Mouse (Mus musculus) CH12.LX (cell line): Measurements from ENCODE around the gene Ocrl. TPM values are rescaled to one million over a fixed set of nuclear protein-coding genes. Genes with fewer than 3 reads are reported as not detected.

ENCODE experiments used
- DNase-seq: peaks from one replicate; pipeline ENCODE4 v3.0.0-alpha.2; 2013; ENCODE audit errors: extremely low read depth
- H3K27ac ChIP-seq: 2 replicates; pipeline ENCODE4 v1.5.1; 2012; ENCODE audit warnings: low read depth, mild to moderate bottlenecking, control low read depth, moderate library complexity; ENCODE audit not compliant: insufficient read depth
- H3K27me3 ChIP-seq: replicated peaks from 2 replicates; pipeline ENCODE3; 2012; ENCODE audit warnings: inconsistent platforms
- H3K36me3 ChIP-seq, 2 experiments: replicated peaks in 1 of 2; 2 replicates each; pipeline versions ENCODE3 to v1.6.1; 2012; ENCODE audit warnings: inconsistent platforms in 1 of 2, low read length in 1 of 2, mild to moderate bottlenecking in 1 of 2, mixed read lengths in 1 of 2, moderate library complexity in 1 of 2; ENCODE audit not compliant: control insufficient read depth in 1 of 2, insufficient read depth in 1 of 2
- H3K4me1 ChIP-seq, 2 experiments: 2 replicates each; pipeline ENCODE4 v1.6.1; 2012; ENCODE audit warnings: inconsistent platforms in 1 of 2, moderate library complexity in 1 of 2; ENCODE audit not compliant: insufficient read depth in 2 of 2, control insufficient read depth in 1 of 2
- H3K4me2 ChIP-seq: 2 replicates; pipeline ENCODE4 v1.6.1; 2012; ENCODE audit warnings: low read depth, mild to moderate bottlenecking, control low read depth; ENCODE audit not compliant: poor library complexity, insufficient read depth, severe bottlenecking
- H3K4me3 ChIP-seq, 3 experiments: fragments of 150-350 bp in 1 of 3; sonication (generic) in 1 of 3; replicated peaks in 1 of 3; 2 replicates each; pipeline versions ENCODE3 to v1.5.1; 2011 to 2012; ENCODE audit warnings: low read depth in 2 of 3, low read length in 2 of 3, mild to moderate bottlenecking in 2 of 3, moderate library complexity in 2 of 3, control low read depth in 1 of 3, improper control_type of control experiment in 1 of 3, inconsistent platforms in 1 of 3, mixed read lengths in 1 of 3; ENCODE audit not compliant: poor library complexity in 1 of 3
- H3K79me2 ChIP-seq: replicated peaks from 2 replicates; pipeline ENCODE4 v1.6.1; 2012; ENCODE audit warnings: mild to moderate bottlenecking, moderate library complexity; ENCODE audit not compliant: control insufficient read depth, poor library complexity, insufficient read depth, severe bottlenecking; ENCODE audit errors: extremely low read depth
- H3K9ac ChIP-seq: 2 replicates; pipeline ENCODE4 v1.6.1; 2012; ENCODE audit warnings: low read depth, mild to moderate bottlenecking, control low read depth, moderate library complexity; ENCODE audit not compliant: insufficient read depth
- H3K9me3 ChIP-seq: replicated peaks from 2 replicates; pipeline ENCODE3; 2012; ENCODE audit warnings: low read length, inconsistent platforms, mixed read lengths
- CHD1 ChIP-seq: IDR thresholded peaks from 2 replicates; pipeline ENCODE4 v1.6.1; 2012; ENCODE audit warnings: low read depth, low read length, improper control_type of control experiment, inconsistent platforms
- CHD2 ChIP-seq: IDR thresholded peaks from 2 replicates; pipeline ENCODE4 v1.6.1; 2011; ENCODE audit warnings: low read length, improper control_type of control experiment
- ELF1 ChIP-seq: IDR thresholded peaks from 2 replicates; pipeline ENCODE4 v1.6.1; 2014; ENCODE audit warnings: low read depth, mild to moderate bottlenecking, inconsistent platforms, low read length, improper control_type of control experiment
- EP300 ChIP-seq: IDR thresholded peaks from 2 replicates; pipeline ENCODE4 v1.6.1; 2011; ENCODE audit warnings: low read length, improper control_type of control experiment
- GABPA ChIP-seq: IDR thresholded peaks from 2 replicates; pipeline ENCODE4 v1.6.1; 2012; ENCODE audit warnings: low read depth, low read length, improper control_type of control experiment, inconsistent platforms; ENCODE audit not compliant: insufficient replicate concordance
- HCFC1 ChIP-seq: IDR thresholded peaks from 2 replicates; pipeline ENCODE4 v1.6.1; 2012; ENCODE audit warnings: low read depth, mild to moderate bottlenecking, inconsistent platforms, low read length, improper control_type of control experiment
- IRF4 ChIP-seq: IDR thresholded peaks from 2 replicates; pipeline ENCODE4 v1.6.1; 2014; ENCODE audit warnings: low read depth, mild to moderate bottlenecking, inconsistent platforms, low read length, improper control_type of control experiment
- JUN ChIP-seq: IDR thresholded peaks from 2 replicates; pipeline ENCODE4 v1.6.1; 2011; ENCODE audit warnings: low read depth, mild to moderate bottlenecking, low read length, improper control_type of control experiment, moderate library complexity; ENCODE audit not compliant: insufficient read depth
- MAX ChIP-seq: IDR thresholded peaks from 2 replicates; pipeline ENCODE4 v1.6.1; 2011; ENCODE audit warnings: low read length, improper control_type of control experiment
- MAZ ChIP-seq: IDR thresholded peaks from 2 replicates; pipeline ENCODE4 v1.6.1; 2012; ENCODE audit warnings: low read depth, mild to moderate bottlenecking, inconsistent platforms, low read length, improper control_type of control experiment, moderate library complexity
- MEF2A ChIP-seq: IDR thresholded peaks from 2 replicates; pipeline ENCODE4 v1.6.1; 2014; ENCODE audit warnings: low read depth, mild to moderate bottlenecking, inconsistent platforms, low read length, improper control_type of control experiment, borderline replicate concordance
- MYC ChIP-seq: IDR thresholded peaks from 2 replicates; pipeline ENCODE4 v1.6.1; 2011; ENCODE audit warnings: low read depth, mild to moderate bottlenecking, improper control_type of control experiment, low read length
- PAX5 ChIP-seq: IDR thresholded peaks from 2 replicates; pipeline ENCODE4 v1.6.1; 2012; ENCODE audit warnings: low read length, inconsistent platforms, mixed read lengths
- POLR2A ChIP-seq: IDR thresholded peaks from 2 replicates; pipeline ENCODE4 v1.6.1; 2011; ENCODE audit warnings: low read depth, mild to moderate bottlenecking, improper control_type of control experiment, low read length
- POLR2AphosphoS2 ChIP-seq: IDR thresholded peaks from 2 replicates; pipeline ENCODE4 v1.6.1; 2011; ENCODE audit warnings: low read depth, low read length, improper control_type of control experiment
- RAD21 ChIP-seq: IDR thresholded peaks from 2 replicates; pipeline ENCODE4 v1.6.1; 2011; ENCODE audit warnings: low read depth, mild to moderate bottlenecking, low read length, improper control_type of control experiment, moderate library complexity
- RCOR1 ChIP-seq: conservative IDR thresholded peaks from 2 replicates; pipeline ENCODE4 v1.6.1; 2012; ENCODE audit warnings: low read depth, mild to moderate bottlenecking, inconsistent platforms, low read length, improper control_type of control experiment
- SIN3A ChIP-seq: IDR thresholded peaks from 2 replicates; pipeline ENCODE4 v1.6.1; 2012; ENCODE audit warnings: low read length, improper control_type of control experiment, inconsistent platforms
- SMC3 ChIP-seq: IDR thresholded peaks from 2 replicates; pipeline ENCODE4 v1.6.1; 2011; ENCODE audit warnings: low read depth, low read length, improper control_type of control experiment
- TBP ChIP-seq: conservative IDR thresholded peaks from 2 replicates; pipeline ENCODE4 v1.6.1; 2011; ENCODE audit warnings: low read depth, low read length, improper control_type of control experiment
- UBTF ChIP-seq: IDR thresholded peaks from 2 replicates; pipeline ENCODE4 v1.6.1; 2012; ENCODE audit warnings: low read depth, mild to moderate bottlenecking, inconsistent platforms, low read length, improper control_type of control experiment, moderate library complexity
- USF1 ChIP-seq: IDR thresholded peaks from 2 replicates; pipeline ENCODE4 v1.6.1; 2014; ENCODE audit warnings: low read depth, mild to moderate bottlenecking, inconsistent platforms, low read length, improper control_type of control experiment
- USF2 ChIP-seq: conservative IDR thresholded peaks from 2 replicates; pipeline ENCODE4 v1.6.1; 2011; ENCODE audit warnings: low read depth, low read length, improper control_type of control experiment
- ZC3H11A ChIP-seq: IDR thresholded peaks from 2 replicates; pipeline ENCODE4 v1.6.1; 2012; ENCODE audit warnings: low read depth, mild to moderate bottlenecking, inconsistent platforms, low read length, improper control_type of control experiment
- ZKSCAN1 ChIP-seq: IDR thresholded peaks from 2 replicates; pipeline ENCODE4 v1.6.1; 2012; ENCODE audit warnings: low read depth, inconsistent platforms, low read length, improper control_type of control experiment, borderline replicate concordance
- ZMIZ1 ChIP-seq: IDR thresholded peaks from 2 replicates; pipeline ENCODE4 v1.6.1; 2012; ENCODE audit warnings: low read depth, mild to moderate bottlenecking, inconsistent platforms, low read length, improper control_type of control experiment
- ZNF384 ChIP-seq: IDR thresholded peaks from 2 replicates; pipeline ENCODE4 v1.6.1; 2012; ENCODE audit warnings: low read depth, low read length, improper control_type of control experiment, inconsistent platforms
- dilution Hi-C: fragments of 300-500 bp; cut with MboI; formaldehyde crosslinking; loops from 2 replicates; pipeline ENCODE4 v1.14.3; 2020; ENCODE audit warnings: low sequenced_read_pairs; ENCODE audit not compliant: extremely low pct_unique_long_range_greater_than_20kb, extremely low pct_ligation_motif_present
- in situ Hi-C: fragments of 300-500 bp; cut with MboI; formaldehyde crosslinking; loops from 3 replicates; pipeline ENCODE4 v1.14.3; 2019; ENCODE audit warnings: low sequenced_read_pairs, low pct_ligation_motif_present, low pct_unique_long_range_greater_than_20kb, mixed read lengths
- polyA plus RNA-seq: library from polyadenylated mRNA; unstranded; fragments of >175 nt; gene quantifications from 2 replicates; pipeline ENCODE4 v1.2.1, GENCODE M21; 2012; ENCODE audit warnings: low read depth; ENCODE audit not compliant: insufficient read length
- total RNA-seq, 2 experiments: library from RNA; depleted of rRNA; stranded (reverse); fragments of 300-350 nt in 1 of 2; fragments of >200 nt in 1 of 2; gene quantifications; 2 replicates each; pipeline ENCODE4 v1.2.3; 2012 to 2014

Ocrl gene
- total and polyA plus RNA-seq, 3 experiments = 2.6 to 7.1 (median 3.8) TPM

DNA sequence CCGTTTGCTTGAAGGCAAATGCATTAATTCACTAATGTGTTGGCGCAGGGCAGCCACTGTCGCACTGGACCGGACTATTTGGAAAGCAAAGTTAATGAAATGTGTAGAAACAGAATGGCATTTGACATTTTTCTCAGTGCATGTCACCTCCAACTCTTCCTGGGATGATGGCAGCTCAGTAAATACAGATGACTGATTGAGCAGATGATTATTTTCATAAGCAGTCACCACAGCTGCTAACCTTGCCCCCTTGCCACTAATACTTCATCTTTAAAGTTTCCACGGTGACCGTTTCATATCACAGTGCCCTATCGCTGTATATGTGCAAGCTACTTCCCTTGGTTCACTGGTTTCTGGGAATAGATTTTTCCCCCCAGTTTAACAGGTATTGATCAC, 1.4 kb downstream of the Ocrl start:
- no peak overlapping the region for H3K9ac ChIP-seq
- in situ Hi-C loops = no loop called here
- H3K27me3 ChIP-seq = no peaks in the 10 kb centered on the region
- no peak overlapping the region for H3K27ac ChIP-seq
- no peaks in the 10 kb centered on the region for H3K79me2 ChIP-seq
- dilution Hi-C loops = no loop called here
- no peak overlapping the region for H3K4me2 ChIP-seq
- DNase-seq = no peak
- TF ChIP-seq SMC3 (no peak), RAD21 (no peak), MYC (no peak), ZC3H11A (no peak), USF1 (no peak), PAX5 (no peak), CHD2 (no peak), EP300 (no peak), ZKSCAN1 (no peak), ELF1 (no peak), CHD1 (no peak), MEF2A (no peak), MAZ (no peak), MAX (no peak), POLR2AphosphoS2 (no peak)
- peaks cover 0 to 6% of the 10 kb centered on the region in 2 experiments; a peak in 1 of 4 replicates for H3K4me1 ChIP-seq
- no peak overlapping the region for H3K4me3 ChIP-seq
- no peaks in the 10 kb centered on the region for H3K9me3 ChIP-seq
- peaks cover 0 to 14% of the 10 kb centered on the region in 2 experiments for H3K36me3 ChIP-seq

DNA sequence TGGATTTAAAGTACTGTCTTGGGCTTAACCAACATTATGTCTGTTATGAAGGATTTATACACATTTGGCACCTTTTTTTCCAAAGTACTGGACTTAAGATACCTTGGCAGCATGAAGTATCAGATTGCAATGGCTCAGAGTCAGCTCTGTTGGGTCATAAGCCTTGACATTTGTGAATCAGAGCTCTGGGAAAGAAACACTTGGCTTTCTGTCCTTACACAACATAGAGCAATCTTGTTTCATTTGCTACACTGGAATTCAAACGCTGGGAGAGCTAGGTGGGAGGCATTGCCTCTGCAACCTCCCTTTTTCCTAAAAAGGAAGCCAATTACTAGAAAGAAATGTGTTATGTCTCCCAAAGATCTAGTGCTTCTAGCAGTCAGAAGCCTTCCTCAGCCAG, 4.6 kb downstream of the Ocrl start:
- Histone ChIP-seq H3K27me3 (no peaks in the 10 kb centered on the region), H3K4me2 (no peak overlapping the region), H3K36me3 (peaks cover 0 to 17% of the 10 kb centered on the region in 2 experiments), H3K79me2 (no peaks in the 10 kb centered on the region), H3K4me1 (peaks cover 0 to 6% of the 10 kb centered on the region in 2 experiments; a peak in 1 of 4 replicates), H3K4me3 (no peak overlapping the region), H3K27ac (no peak overlapping the region), H3K9me3 (no peaks in the 10 kb centered on the region), H3K9ac (no peak overlapping the region)
- no peak for TF ChIP-seq USF1
- no peak for TF ChIP-seq ZNF384
- TF ChIP-seq HCFC1 = no peak
- TF ChIP-seq JUN = no peak
- TF ChIP-seq CHD1 = no peak
- no peak for TF ChIP-seq RCOR1
- TF ChIP-seq GABPA = no peak
- TF ChIP-seq SMC3 = no peak
- no peak for TF ChIP-seq TBP
- TF ChIP-seq EP300 = no peak
- no peak for TF ChIP-seq ZMIZ1
- TF ChIP-seq UBTF = no peak
- TF ChIP-seq USF2 = no peak
- TF ChIP-seq POLR2AphosphoS2 = no peak
- no peak for TF ChIP-seq POLR2A
- no peak for TF ChIP-seq ZKSCAN1
- no peak for TF ChIP-seq RAD21
- no peak for TF ChIP-seq SIN3A
- TF ChIP-seq IRF4 = no peak
- DNase-seq = no peak
- in situ Hi-C loops (no loop called here), dilution Hi-C loops (no loop called here)
